Mouse (Mus musculus): ENCODE measurements around the gene Fabp3.
A peak's percentile ranks its signal among the peaks of the same experiment; 100 is the strongest.

Gene Fabp3

DNA sequence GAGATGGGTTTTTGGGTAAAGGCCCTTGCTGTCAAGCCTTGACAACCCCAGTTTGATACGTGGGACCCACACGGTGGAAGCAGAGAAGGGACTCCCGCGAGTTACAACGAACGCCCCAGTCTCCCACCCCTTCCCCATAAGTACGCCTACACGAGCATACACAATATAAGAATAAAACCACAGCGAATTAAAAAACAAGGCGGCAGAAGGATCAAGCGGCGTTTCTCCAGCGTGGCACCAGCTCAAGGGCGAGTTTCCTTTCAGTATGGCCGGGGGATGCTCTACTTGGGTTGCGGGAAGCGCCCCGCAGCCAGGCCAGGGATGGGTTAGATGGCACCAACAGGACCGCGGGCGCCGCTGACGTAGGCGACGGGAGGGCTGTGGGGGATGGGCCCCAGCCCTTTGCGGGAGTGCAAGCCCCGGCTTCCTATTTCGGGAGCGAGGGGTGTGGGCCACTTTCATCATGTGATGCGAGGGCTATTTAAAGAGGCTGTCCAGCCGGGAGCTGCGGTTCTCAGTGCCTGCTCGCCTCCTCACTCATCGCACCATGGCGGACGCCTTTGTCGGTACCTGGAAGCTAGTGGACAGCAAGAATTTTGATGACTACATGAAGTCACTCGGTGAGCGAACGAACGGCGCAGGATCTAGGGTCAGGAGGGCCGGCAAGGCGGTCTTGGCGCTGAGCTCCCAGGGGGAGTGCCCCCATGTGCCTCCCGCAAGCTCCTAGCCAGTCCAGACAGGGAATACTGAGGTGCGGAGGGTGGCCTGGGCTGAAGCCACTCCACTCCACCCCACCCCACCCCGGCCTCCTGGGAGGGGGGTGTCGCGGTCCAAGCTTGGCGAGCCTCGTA, at the start of gene Fabp3, which contains the start of gene Gm10570:
Gene Fabp3 (plus strand): TSS at position 365 of the 851 bp plus-strand sequence.
Gene Gm10570 (minus strand): TSS at position 444 of the 851 bp plus-strand sequence.
- no peak for DNase-seq (ENCODE audit: low spot score)

DNA sequence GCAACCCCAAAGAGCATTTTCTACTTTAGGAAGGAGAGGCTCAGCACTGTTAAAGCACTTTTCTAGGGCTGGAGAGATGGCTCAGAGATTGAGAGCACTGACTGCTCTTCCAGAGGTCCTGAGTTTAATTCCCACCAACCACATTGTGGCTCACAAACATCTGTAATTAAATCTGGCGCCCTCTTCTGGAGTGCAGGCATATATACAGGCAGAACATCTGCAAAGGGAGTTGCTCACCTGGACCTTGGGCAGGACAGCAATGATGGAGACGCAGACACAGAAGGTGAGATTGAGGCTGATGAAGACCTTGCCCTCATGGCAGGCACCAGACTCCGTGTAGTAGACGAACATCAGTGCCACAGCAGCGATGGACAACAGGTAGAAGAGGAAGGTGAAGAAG, 48.0 kb upstream of the Fabp3 start:
- DNase-seq (ENCODE audit: low spot score) = no peak

DNA sequence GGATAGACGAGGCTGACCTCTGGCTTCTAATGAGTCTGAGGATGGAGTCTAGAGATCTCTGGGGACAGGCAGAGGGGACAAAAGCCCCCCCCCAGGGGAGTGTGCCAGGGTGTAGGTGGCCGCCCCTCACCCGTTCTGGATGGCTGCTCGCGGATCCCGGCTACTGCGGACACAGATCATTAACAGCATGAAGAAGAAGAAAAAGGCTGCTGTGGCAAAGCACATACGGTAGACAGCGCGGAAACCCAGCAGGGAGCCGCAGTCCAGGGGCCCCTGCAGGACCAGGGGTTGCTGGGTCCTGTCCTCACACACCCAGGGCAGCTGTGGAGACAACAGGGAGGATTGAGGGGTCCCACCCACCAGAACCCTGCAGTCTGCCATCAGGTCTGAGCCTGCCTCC, 44.3 kb upstream of the Fabp3 start:
- DNase-seq (ENCODE audit: low spot score) = no peak

DNA sequence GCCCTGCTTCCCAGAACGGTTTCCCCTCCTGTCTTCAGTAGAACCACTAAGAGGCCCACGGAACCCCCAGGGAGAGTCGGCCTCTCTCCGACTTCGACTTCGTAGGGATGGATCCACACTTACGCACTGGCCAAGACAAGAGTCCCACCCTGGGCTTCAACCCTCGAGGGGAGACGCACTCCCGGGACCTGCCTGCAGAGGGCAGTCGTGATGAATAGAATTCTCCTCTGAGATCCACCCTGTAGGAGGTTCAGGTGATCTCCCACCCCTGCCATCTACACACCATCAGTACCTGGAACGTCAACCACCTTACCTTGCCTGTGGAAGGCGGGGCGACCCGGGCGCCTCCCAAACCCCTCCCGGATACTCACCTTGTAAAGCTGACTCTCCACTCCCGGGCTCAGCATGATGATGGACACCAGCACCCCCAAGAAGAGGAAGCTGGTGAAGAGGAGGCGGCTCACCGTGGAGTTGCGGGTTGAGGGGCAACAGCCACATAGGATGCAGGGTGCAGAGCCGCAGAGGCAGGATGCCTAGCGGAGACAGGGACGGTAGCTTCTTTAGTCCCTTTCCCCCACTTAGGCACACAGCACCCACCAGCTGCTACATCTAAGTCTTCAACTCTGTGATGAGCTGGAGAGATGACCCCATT, 43.6 kb upstream of the Fabp3 start:
- DNase-seq (ENCODE audit: low spot score) = peak; percentile 40

DNA sequence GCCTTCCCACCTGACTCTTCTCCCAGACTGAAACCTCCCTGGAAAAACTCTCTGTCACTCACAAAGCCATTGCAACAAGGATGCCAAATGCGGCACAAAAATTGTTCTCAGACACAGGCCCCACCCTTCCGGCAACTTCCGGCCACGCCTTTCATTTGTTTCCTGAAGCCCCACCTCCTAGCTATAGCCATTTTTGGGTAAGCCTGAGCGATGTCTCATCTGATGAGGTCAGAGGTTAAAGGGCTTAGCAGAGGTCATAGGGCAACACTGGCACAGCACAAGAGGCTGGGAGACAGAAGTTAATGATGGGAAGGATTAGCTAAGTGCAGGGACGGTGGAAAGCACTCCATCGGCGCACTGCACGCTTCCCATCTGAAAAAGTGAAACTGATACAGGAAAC, 41.8 kb upstream of the Fabp3 start:
- peak; percentile 5 for DNase-seq (ENCODE audit: low spot score)

DNA sequence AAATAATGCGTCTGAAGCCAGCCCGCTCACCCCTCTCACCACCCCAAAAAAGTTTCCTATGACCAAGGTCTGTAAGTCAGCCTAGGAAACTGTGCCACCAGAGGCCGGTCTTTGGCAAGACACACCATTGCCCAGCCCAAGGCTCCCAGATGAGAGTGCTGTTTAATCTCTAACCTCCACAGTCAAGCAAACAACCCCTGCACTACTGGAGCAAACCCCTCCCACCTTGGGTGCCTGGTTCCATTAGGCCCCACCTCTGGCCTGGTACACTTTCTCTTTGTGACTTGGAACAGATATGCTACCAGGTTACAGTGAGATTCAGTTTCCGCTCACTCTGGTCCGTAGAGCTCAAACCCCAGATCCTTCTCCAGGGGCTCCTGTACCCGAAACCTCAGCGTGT, 41.3 kb upstream of the Fabp3 start:
- DNase-seq (ENCODE audit: low spot score) = peak; percentile 26

DNA sequence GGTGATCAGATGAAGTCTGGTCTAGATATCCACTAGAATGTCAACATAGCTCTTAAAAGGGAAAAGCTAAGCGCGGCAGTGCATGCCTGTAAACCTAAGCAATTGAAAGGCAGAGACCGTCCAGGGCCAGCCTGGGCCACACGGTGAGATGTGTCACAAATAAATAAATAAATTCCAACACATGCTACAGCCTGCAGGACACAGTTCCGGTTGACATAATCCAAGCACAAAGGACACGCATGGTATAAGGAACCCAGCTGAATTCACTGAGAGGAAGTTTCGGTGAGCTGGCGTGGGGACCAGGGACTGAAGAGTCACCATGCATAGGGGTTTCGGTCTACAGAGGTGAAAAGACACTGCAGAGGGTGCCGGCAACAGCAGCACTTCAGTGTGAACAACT, 39.7 kb upstream of the Fabp3 start:
- DNase-seq (ENCODE audit: low spot score) = no peak

DNA sequence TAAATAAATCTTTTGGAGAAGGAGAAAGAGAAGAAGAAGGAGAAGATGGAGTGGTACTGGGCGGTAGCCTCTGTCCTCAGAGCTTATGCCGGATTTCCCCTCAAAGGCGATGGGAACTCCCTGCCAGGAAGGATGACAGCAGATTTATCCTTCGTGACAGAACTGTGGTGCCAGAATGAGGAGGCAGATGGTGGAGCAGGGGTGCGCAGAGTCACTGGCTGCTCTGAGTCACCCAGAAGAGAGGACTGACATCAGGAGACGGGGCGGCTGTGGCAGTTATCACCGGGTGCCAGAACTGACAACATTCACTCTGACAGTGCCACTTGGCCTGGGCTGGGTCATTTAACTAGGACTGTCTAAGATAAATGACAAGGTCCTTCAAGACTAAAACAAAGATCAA, 38.3 kb upstream of the Fabp3 start:
- DNase-seq (ENCODE audit: low spot score) = no peak

DNA sequence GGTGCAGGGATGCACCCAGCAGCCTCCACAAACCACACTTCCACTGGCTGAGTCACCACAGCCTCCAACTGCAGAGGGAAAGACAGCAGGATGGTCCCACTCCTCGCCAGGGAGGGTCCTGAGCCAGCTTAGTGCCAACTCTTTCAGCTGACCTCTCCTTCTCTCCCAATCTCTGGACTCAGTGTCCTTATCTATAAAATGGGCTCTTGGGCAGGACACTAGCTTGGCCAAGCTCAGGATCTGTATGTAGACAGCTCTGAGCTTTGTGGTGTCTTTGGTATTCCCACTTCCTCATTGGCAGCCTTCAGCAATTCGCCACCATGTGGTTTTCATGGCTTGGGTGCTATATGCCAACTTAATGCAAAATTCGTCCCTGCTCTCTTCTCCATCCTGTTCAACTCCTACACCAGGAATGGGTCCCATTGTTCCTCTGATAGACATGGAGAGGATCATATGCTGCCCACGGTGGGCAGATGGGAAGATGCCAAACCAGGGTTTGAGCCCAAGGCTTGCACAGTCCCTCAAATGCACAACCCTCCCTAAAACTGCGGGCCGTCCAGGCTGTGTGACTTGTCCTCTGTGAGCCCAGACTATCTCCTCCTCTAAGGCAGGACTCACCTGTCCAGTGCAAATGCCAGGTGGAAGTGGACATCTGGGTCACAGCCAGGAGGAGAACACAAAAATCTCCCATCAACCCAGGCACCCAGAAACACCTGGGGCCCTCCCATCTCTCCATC, 37.6 kb upstream of the Fabp3 start:
- no peak for DNase-seq (ENCODE audit: low spot score)

DNA sequence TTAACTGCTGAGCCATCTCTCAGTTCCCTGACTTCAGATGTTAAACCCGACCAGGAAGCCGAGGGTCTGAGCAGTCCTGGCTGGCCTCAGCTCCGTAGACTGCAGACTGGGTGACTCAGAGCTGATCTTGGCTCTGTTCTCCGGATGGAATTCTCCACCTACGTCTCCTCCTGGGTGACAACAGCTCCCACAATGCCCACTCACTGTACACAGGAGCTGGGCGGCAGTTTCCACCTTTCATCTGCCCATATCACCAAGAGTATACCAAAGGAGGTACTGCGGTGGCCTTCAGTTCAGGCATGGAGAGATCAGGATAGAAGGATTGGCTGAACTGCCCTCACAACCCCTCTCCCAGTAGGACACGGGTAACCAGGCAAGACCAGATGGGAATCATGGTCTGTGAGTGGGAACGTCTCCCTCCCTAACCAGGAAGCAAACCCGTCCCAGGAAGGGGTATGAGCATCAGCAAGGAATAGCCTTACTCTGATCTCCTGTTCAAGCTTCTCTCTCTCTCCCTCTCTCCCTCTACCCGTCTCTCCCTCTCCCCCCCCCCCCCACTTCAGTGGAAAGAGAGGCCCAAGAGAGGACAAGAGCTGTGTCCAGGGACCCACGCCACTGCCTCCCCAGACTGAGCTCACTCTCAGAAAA, 34.6 kb upstream of the Fabp3 start:
- no peak for DNase-seq (ENCODE audit: low spot score)

DNA sequence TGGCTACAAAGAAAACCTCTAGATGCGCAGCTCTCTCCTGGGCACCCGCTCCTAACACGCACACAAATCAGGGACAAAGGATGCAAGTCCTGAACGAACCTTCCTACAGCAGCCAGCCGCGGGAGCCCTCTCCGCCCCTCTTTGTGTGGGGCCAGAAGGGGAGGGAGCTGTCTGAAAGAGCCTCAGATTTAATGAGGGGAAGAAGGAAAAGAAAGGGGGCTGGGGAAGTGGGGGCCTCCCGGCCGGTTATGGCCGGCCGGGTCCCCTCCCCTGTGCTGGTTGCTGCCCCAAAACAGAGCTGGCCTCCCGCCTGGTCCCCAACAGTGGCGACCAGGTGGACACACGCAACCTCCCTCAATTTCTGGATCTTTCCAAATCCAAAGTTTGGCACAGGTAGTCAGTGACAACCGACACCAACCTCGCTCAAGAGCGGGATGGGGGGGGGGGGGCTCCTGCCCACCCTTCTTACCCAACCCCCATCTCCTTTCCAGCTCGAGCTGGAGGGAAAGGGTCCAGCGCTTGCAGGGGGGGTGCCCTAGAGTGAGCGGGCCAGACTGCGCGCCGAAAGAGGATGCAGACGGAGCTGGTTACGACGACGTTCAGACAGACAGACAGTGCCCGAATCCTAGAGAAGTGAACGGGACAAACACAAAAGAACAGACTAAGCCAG, 33.9 kb upstream of the Fabp3 start:
- no peak for DNase-seq (ENCODE audit: low spot score)

DNA sequence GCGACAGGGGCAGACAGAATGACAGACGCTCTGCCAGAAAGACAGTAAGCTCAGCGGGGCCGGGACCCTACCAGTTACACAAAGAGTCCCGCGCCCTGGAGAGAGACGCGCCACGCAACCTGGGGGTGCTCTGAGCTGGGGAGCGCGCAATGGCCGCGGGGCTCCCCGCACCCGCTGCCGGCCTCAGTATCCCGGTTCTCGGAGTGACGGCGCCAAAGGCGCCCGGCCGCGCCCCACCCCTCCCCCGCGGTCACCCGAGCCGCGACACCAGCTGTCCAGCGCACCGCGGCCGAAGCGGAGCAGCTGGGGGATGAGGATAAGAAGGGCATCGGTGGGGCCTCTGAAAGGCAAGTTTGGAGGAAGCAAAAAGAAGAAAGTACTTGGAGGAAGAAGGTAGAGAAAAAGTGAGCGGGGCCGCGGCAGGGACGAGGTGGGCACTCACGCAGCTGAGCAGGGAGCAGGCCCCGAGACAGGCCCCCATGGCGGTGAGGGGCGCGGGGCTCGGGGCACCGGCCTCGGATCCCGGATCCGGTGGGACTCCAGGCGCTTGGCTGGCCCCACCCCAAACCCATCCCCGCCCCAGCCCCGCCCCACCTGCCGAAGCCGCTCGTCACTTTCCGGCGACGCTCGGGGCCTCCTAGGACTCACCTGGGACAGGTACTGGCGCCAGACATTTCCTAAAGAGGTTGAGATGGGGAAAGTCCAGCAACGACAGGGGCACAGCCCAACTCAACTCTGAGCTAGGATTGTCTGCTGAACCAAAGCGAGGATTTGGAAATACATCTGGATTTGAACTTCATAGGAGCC, 33.2 kb upstream of the Fabp3 start:
- DNase-seq (ENCODE audit: low spot score) = peak; percentile 16

DNA sequence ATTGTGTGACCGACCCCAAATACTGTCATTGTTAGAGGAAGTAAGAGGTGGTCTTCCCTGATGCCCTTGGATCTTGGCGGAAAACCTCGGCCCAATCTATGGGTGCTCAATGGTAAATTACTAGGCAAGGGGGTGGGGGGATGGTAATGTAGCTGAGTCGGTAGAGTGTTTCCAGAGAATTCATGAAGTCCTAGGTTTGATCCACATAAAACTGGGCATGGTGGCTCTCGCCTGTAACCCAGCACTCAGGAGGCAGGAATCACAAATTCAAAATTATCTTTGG, 32.6 kb upstream of the Fabp3 start:
- no peak for DNase-seq (ENCODE audit: low spot score)

DNA sequence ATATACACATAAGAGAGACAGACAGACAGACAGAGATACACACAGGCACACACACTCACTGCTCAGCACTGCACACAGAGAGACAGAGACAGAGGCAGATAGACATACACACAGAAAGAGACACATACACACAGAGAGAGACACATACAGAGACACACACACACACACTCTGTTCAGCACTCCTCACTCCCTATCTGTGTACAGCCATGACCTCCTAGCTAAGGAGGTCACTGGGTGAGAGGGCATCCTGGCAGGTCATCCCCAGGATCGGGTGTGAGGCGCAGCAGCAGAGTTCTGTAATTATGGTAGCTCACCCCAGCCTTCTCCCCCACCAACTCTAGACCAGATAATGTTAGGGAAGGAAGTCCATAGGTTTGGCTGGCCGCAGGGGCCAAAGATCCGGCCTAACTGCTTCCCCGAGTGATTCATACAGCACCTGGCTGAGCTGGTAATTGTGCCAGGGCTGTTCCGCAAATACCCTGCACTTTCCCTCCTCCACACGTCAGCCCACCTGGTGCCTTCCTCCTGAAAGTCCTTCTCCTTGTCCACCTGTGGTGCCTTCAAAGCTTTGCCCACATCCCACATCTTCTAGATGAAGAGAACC, 31.7 kb upstream of the Fabp3 start:
- no peak for DNase-seq (ENCODE audit: low spot score)

DNA sequence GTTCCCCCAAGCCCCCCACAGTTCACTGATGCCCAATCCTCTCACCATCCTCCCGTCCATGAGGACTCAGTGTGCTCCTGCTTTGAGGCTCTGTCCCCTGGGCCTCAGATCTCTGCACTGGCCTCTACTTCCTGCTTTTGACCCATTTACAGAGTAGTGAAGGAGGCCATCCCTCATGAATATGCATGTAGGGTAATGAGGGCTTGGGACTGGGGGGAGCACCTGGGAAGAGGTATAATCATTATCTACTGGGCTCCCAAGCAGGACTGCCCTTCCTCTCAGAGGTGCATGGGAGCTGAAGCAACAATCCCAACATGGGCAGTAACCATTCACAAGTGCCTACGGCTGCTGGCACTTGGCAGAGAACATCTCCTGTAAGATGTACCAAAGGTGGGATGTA, 29.3 kb upstream of the Fabp3 start, which contains the start of gene Serinc2:
Gene Serinc2 (minus strand): TSS at position 101 of the 400 bp plus-strand sequence.
- no peak for DNase-seq (ENCODE audit: low spot score)

DNA sequence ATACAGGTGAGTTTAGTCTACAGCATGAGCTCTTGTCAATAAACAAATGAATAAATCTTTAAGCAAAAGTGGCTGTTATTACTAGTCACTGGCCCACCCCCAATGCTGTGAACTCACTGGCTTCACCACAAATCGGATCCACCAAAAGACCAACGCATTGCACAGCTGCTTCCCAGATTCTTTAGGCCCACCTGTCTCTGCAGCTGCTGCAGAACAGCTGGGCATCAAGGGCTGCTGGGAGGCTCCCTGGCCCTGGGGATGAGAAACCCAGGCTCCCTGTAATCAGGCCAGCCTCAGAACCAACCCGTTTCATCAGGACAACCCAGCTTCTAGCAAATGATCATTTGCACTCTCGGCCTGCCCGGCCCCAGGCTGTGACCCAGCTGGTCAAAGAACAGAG, 25.5 kb upstream of the Fabp3 start:
- DNase-seq (ENCODE audit: low spot score) = no peak

DNA sequence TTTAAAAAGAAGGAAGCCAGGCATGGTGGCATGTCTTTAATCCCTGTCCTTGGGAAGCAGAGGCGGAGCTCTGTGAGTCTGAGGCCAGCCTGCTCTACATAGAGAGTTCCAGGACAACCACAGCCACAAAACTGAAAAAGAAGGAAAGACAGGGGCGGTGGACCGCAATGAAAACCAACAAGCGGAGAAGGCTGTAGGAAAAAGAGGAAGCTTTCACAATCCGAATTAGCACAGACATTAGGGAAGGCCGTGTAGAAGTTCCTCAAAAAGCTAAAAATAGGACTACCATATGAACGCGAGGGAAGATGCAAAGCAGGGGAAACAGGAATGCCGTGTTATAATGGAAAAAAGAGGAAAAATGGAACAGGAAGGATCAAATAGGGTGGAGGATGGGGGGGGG, 24.6 kb upstream of the Fabp3 start:
- DNase-seq (ENCODE audit: low spot score) = peak; percentile 23

DNA sequence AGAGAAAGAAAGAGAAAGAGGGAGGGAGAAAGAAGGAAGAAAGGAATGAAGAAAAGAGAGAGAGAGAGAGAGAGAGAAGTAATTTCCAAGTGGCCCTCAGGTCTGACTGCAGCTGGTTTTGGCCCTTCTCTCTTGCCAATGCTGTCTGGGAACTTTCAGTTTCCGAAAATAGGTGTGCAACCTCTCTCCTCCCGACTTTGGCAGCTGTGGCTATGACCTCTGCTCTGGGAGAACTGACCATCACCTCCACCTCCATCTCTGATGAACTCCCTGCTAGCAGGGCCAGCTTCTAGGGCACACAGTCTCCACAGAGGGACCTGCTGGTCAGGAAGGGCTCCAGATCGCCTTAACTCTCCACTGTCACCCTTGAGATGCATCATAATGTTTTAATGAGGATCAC, 21.9 kb upstream of the Fabp3 start:
- no peak for DNase-seq (ENCODE audit: low spot score)

DNA sequence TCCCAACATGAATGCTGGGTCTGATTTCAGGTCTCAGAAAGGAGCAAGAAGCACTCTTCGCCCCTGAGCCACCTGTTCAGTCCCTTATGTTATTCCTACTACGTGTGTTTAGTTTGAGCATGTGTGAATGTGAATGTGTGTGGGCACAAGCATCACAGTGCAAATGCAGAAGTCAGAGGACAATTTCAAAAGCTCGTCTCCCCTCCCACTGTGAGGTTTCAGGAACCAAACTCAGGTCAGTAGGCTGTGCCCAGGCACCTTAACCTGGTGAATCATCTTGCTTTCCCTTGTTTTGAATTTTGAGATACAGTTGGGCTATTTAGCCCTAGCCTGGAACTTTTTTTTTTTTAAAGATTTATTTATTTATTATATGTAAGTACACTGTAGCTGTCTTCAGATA, 18.6 kb upstream of the Fabp3 start:
- DNase-seq (ENCODE audit: low spot score) = no peak

DNA sequence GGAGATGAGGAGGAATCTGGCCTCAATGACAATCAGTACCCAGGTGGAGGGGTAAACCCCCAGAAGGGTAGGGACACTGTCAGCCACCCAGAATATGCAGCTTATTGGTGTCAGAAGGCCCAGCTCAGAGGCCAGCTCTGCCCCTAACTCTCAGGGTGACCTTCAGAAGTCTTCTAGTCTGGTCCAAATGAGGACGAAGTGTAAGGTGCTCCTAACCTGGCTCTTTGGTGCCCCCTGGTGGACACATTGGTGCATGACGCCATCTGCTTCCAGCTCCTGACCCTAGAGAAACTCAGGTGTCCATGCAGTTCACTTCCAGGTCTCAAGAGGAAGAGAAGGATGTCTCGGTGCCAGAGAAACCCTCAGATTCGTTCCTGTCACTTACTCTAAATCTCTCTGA, 16.1 kb upstream of the Fabp3 start:
- peak; percentile 69 for DNase-seq (ENCODE audit: low spot score)

DNA sequence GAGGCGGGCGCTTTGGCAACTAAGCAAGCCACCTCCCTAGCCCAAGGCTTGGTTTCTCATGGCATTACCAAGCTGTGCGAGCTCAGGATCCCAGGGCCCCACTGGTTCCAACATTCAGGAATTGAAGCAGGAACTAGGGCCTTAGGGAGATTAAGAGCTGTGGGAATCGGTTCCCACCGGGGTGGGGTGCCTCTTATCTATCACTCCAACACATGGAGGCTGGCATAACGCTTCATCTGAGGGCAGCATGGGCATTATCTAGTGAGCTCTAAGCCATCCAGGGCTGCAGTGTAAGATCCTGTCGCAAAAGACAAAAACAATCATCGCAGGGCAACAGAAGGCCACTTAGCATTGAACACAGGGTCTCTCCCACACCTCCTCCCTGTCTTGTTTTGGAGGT, 13.9 kb upstream of the Fabp3 start:
- no peak for DNase-seq (ENCODE audit: low spot score)
